Mouse (Mus musculus) cortical plate, adult 2 months (tissue): ENCODE results near the gene Slc2a10.

Experiments used
- CTCF ChIP-seq: fragments of 200-500 bp; IDR thresholded peaks from 2 replicates; pipeline ENCODE4 v1.5.1; 2011; ENCODE audit warnings: mild to moderate bottlenecking, control low read depth, low read length; ENCODE audit not compliant: insufficient read depth; ENCODE audit errors: extremely low read depth
- POLR2A ChIP-seq: fragments of 200-500 bp; IDR thresholded peaks from 2 replicates; pipeline ENCODE4 v1.6.1; 2011; ENCODE audit warnings: mild to moderate bottlenecking, low read length, control low read depth; ENCODE audit not compliant: insufficient read depth; ENCODE audit errors: extremely low read depth

GRCm38 (mm10) chr2:165503259-165504203 is at the start of gene Slc2a10:
- no peak for TF ChIP-seq CTCF
- TF ChIP-seq POLR2A = no peak
